In genomic region chr6:101385490-101385889, GRCm38 (mm10) we compare ENCODE assay signal across 21 mouse cellular contexts. TPM values are rescaled to one million over a fixed set of nuclear protein-coding genes. Genes with fewer than 3 reads are reported as not detected.
DNase-seq lines count a peak whose midpoint lies in the region; ATAC-seq and TF ChIP-seq lines count a peak whose summit lies in the region.
"Had no signal": no experiment of that assay in that cellular context is flagged by ENCODE, and none has a peak within 500 bp of the region (broad histone marks: within the 10 kb centered on the region; RNA-seq: fewer than 3 reads in every experiment).

No protein-coding gene starts in this region.

- H3K9me3 ChIP-seq in hindbrain, embryonic 13.5 days = no peaks in the 10 kb centered on the region
- no peaks in the 10 kb centered on the region for H3K9me3 ChIP-seq in hindbrain, embryonic 11.5 days (ENCODE audit: control insufficient read depth, low read length)
- H3K9me3 ChIP-seq in midbrain, embryonic 15.5 days = no peaks in the 10 kb centered on the region
- H3K9me3 ChIP-seq in midbrain, embryonic 16.5 days (replicated peaks; ENCODE audit: control insufficient read depth, low read length, poor library complexity, severe bottlenecking) = no peaks in the 10 kb centered on the region
- no peaks in the 10 kb centered on the region for H3K9me3 ChIP-seq in forebrain, postnatal 0 days (ENCODE audit: low read length)
- H3K9me3 ChIP-seq in neural tube, embryonic 13.5 days = no peaks in the 10 kb centered on the region
- H3K9me3 ChIP-seq: embryonic facial prominence, embryonic 10.5 days had no signal

- 0 out of 2 replicates have a peak, but pooled peaks cover 6% of the 10 kb centered on the region for H3K4me1 ChIP-seq in hindbrain, embryonic 13.5 days (replicated peaks)
- no peaks in the 10 kb centered on the region for H3K4me1 ChIP-seq in hindbrain, embryonic 11.5 days (replicated peaks; ENCODE audit: control insufficient read depth, insufficient read depth, low read length)
- H3K4me1 ChIP-seq in midbrain, embryonic 15.5 days = 0 out of 2 replicates have a peak, but pooled peaks cover 4% of the 10 kb centered on the region
- H3K4me1 ChIP-seq in midbrain, embryonic 16.5 days (ENCODE audit: control insufficient read depth, insufficient read depth, low read length) = no peaks in the 10 kb centered on the region
- H3K4me1 ChIP-seq in forebrain, postnatal 0 days (ENCODE audit: insufficient read depth) = no peaks in the 10 kb centered on the region
- H3K4me1 ChIP-seq in neural tube, embryonic 13.5 days (replicated peaks) = peaks cover 19% of the 10 kb centered on the region

- no peak for DNase-seq in hindbrain, embryonic 11.5 days (ENCODE audit: low spot score)
- DNase-seq in forebrain, postnatal 0 days = peak; percentile 56
- DNase-seq in thymus, postnatal 36 days = no peak
- DNase-seq in kidney, postnatal 4 days = no peak
- DNase-seq: adrenal gland, postnatal 36 days; B cell, adult 2 months; cerebellum, adult 18-20 months; cerebellum, postnatal 36 days; heart, adult 2 months; heart, postnatal 4 days; kidney, adult 11 months; lung, adult 18-20 months; lung, postnatal 14 days had no signal

- 62% methylated on average over 7 of the region's 7 CpGs for whole genome bisulfite sequencing in hindbrain, embryonic 13.5 days
- WGBS in hindbrain, embryonic 11.5 days = 84% methylated on average over 7 of the region's 7 CpGs
- 69% methylated on average over 7 of the region's 7 CpGs for WGBS in midbrain, embryonic 15.5 days
- 71% methylated on average over 7 of the region's 7 CpGs for WGBS in midbrain, embryonic 16.5 days
- 38% methylated on average over 7 of the region's 7 CpGs for WGBS in forebrain, postnatal 0 days
- WGBS in neural tube, embryonic 13.5 days = 62% methylated on average over 7 of the region's 7 CpGs

- no peak overlapping the region for H3K4me2 ChIP-seq in hindbrain, embryonic 13.5 days
- no peak overlapping the region for H3K4me2 ChIP-seq in hindbrain, embryonic 11.5 days (replicated peaks; ENCODE audit: low read depth, low read length)
- H3K4me2 ChIP-seq in midbrain, embryonic 15.5 days = no peak overlapping the region
- H3K4me2 ChIP-seq in midbrain, embryonic 16.5 days (ENCODE audit: low read length) = no peak overlapping the region
- H3K4me2 ChIP-seq in forebrain, postnatal 0 days (ENCODE audit: low read depth) = no peak overlapping the region
- H3K4me2 ChIP-seq in neural tube, embryonic 13.5 days = no peak overlapping the region
- H3K4me2 ChIP-seq: liver, embryonic 11.5 days had no signal

- H3K4me3 ChIP-seq in hindbrain, embryonic 13.5 days = no peak overlapping the region
- H3K4me3 ChIP-seq in hindbrain, embryonic 11.5 days (ENCODE audit: low read depth, low read length) = no peak overlapping the region
- no peak overlapping the region for H3K4me3 ChIP-seq in midbrain, embryonic 15.5 days
- H3K4me3 ChIP-seq in midbrain, embryonic 16.5 days (ENCODE audit: low read depth, low read length) = no peak overlapping the region
- H3K4me3 ChIP-seq in forebrain, postnatal 0 days (ENCODE audit: low read depth, low read length) = no peak overlapping the region
- no peak overlapping the region for H3K4me3 ChIP-seq in neural tube, embryonic 13.5 days
- H3K4me3 ChIP-seq: embryonic facial prominence, embryonic 10.5 days; heart, adult 2 months; layer of hippocampus, adult 2 months had no signal

- H3K27me3 ChIP-seq in hindbrain, embryonic 13.5 days = peaks cover 4% of the 10 kb centered on the region; the same call in 1 of the 2 replicates
- no peaks in the 10 kb centered on the region for H3K27me3 ChIP-seq in hindbrain, embryonic 11.5 days (ENCODE audit: control insufficient read depth, insufficient read depth, low read length)
- 0 out of 2 replicates have a peak, but pooled peaks cover 6% of the 10 kb centered on the region for H3K27me3 ChIP-seq in midbrain, embryonic 15.5 days (replicated peaks)
- H3K27me3 ChIP-seq in midbrain, embryonic 16.5 days (ENCODE audit: control insufficient read depth, insufficient read depth, low read depth, low read length) = peaks cover 5% of the 10 kb centered on the region
- no peaks in the 10 kb centered on the region for H3K27me3 ChIP-seq in forebrain, postnatal 0 days (ENCODE audit: insufficient read depth, low read length)
- peaks cover 4% of the 10 kb centered on the region; the same call in 1 of the 2 replicates for H3K27me3 ChIP-seq in neural tube, embryonic 13.5 days

- H3K36me3 ChIP-seq in hindbrain, embryonic 13.5 days = no peaks in the 10 kb centered on the region
- H3K36me3 ChIP-seq in hindbrain, embryonic 11.5 days (ENCODE audit: control insufficient read depth, insufficient read depth, low read length) = no peaks in the 10 kb centered on the region
- no peaks in the 10 kb centered on the region for H3K36me3 ChIP-seq in midbrain, embryonic 15.5 days (replicated peaks)
- no peaks in the 10 kb centered on the region for H3K36me3 ChIP-seq in midbrain, embryonic 16.5 days (ENCODE audit: control insufficient read depth, insufficient read depth, low read length)
- H3K36me3 ChIP-seq in forebrain, postnatal 0 days (ENCODE audit: insufficient read depth) = no peaks in the 10 kb centered on the region
- no peaks in the 10 kb centered on the region for H3K36me3 ChIP-seq in neural tube, embryonic 13.5 days
- H3K36me3 ChIP-seq: embryonic facial prominence, embryonic 10.5 days had no signal

- no peak overlapping the region for H3K27ac ChIP-seq in hindbrain, embryonic 13.5 days
- no peak overlapping the region for H3K27ac ChIP-seq in hindbrain, embryonic 11.5 days (ENCODE audit: low read depth, low read length)
- H3K27ac ChIP-seq in midbrain, embryonic 15.5 days = no peak overlapping the region
- no peak overlapping the region for H3K27ac ChIP-seq in midbrain, embryonic 16.5 days (ENCODE audit: low read length)
- no peak overlapping the region for H3K27ac ChIP-seq in forebrain, postnatal 0 days (ENCODE audit: low read depth, low read length)
- H3K27ac ChIP-seq in neural tube, embryonic 13.5 days (replicated peaks) = peak overlapping the region; percentile 53
- H3K27ac ChIP-seq: embryonic facial prominence, embryonic 10.5 days; heart, adult 2 months; layer of hippocampus, adult 2 months had no signal

- no peak overlapping the region for H3K9ac ChIP-seq in hindbrain, embryonic 13.5 days
- no peak overlapping the region for H3K9ac ChIP-seq in hindbrain, embryonic 11.5 days (ENCODE audit: low read depth, low read length)
- no peak overlapping the region for H3K9ac ChIP-seq in midbrain, embryonic 15.5 days
- no peak overlapping the region for H3K9ac ChIP-seq in midbrain, embryonic 16.5 days (ENCODE audit: low read depth, low read length)
- no peak overlapping the region for H3K9ac ChIP-seq in forebrain, postnatal 0 days
- H3K9ac ChIP-seq in neural tube, embryonic 13.5 days = no peak overlapping the region

- peak; percentile 83 for ATAC-seq in hindbrain, embryonic 13.5 days (ENCODE audit: low FRiP score)
- ATAC-seq in hindbrain, embryonic 11.5 days (ENCODE audit: low FRiP score) = no peak
- ATAC-seq in midbrain, embryonic 15.5 days (replicated peaks) = 0 out of 2 replicates have a peak, but pooled peaks have one; percentile 37
- no peak for ATAC-seq in midbrain, embryonic 16.5 days
- peak; percentile 96 for ATAC-seq in forebrain, postnatal 0 days
- ATAC-seq in neural tube, embryonic 13.5 days (ENCODE audit: low read depth) = peak; percentile 86

- TF ChIP-seq CTCF in forebrain, postnatal 0 days (IDR thresholded peaks at IDR 0.05; ENCODE audit: low read depth) = no peak

RNA-seq across cellular contexts. Expression of gene Pdzrn3, which starts 7.8 kb away (rescaled TPM):
- polyA plus RNA-seq in hindbrain, embryonic 13.5 days (2015; fragmentation: Nextera tagmentation; extraction: Ambion mirVana) = 27.5 and 28.8 TPM in 2 replicates
- polyA plus RNA-seq in hindbrain, embryonic 11.5 days (2014; fragmentation: Nextera tagmentation; extraction: Ambion mirVana) = 20.5 and 23.9 TPM in 2 replicates
- polyA plus RNA-seq in midbrain, embryonic 15.5 days (2015; fragmentation: Nextera tagmentation; extraction: Ambion mirVana) = 20.2 and 22.4 TPM in 2 replicates
- polyA plus RNA-seq in midbrain, embryonic 16.5 days (2015; fragmentation: Nextera tagmentation; extraction: Ambion mirVana) = 20.3 and 25.9 TPM in 2 replicates
- total RNA-seq in forebrain, postnatal 0 days (2014; rRNA removed) = 29.1 and 29.6 TPM in 2 replicates
- 8.3 and 10.7 TPM in 2 replicates for polyA plus RNA-seq in forebrain, postnatal 0 days (2015; fragmentation: Nextera tagmentation; extraction: Ambion mirVana)
- 25.5 and 29.1 TPM in 2 replicates for polyA plus RNA-seq in neural tube, embryonic 13.5 days (2015; fragmentation: Nextera tagmentation; extraction: Ambion mirVana)
- total RNA-seq: megakaryocyte, adult 5-6 weeks had no signal

Comparison
In these comparisons a context has a peak if more than half of its experiments do, and no peak if none do; other contexts are left out.
1. ATAC-seq: peak in hindbrain, embryonic 13.5 days (single experiment), midbrain, embryonic 15.5 days (single experiment), forebrain, postnatal 0 days (single experiment) and neural tube, embryonic 13.5 days (single experiment); none in hindbrain, embryonic 11.5 days (single experiment) and midbrain, embryonic 16.5 days (single experiment).